Mouse (Mus musculus) ovary, postnatal 14 days (tissue): ENCODE measurements around the gene C8a.
A peak's percentile ranks its signal among the peaks of the same experiment; 100 is the strongest.

ENCODE experiments used
- DNase-seq: peaks from one replicate; pipeline ENCODE4 v3.0.0; 2022; ENCODE audit warnings: low spot score

Gene C8a

GRCm38 (mm10) chr4:104876323-104876722 is at the start of gene C8a:
Gene C8a, minus strand, starts transcription at chr4:104876398.
- DNase-seq = no peak

- DNase-seq = no peak
Observed at GRCm38 (mm10) chr4:104925383-104925782, 49.2 kb upstream of the C8a start.

- no peak for DNase-seq
Observed at GRCm38 (mm10) chr4:104918017-104918416, 41.8 kb upstream of the C8a start.

GRCm38 (mm10) chr4:104914711-104915247 is 38.6 kb upstream of the C8a start:
- DNase-seq = peak; percentile 13

GRCm38 (mm10) chr4:104913291-104914129 is 37.3 kb upstream of the C8a start, which contains the start of gene Fyb2:
Gene Fyb2, plus strand, starts transcription at chr4:104913456.
- no peak for DNase-seq

- peak; percentile 80 for DNase-seq
Observed at GRCm38 (mm10) chr4:104911685-104912084, 35.5 kb upstream of the C8a start.

- no peak for DNase-seq
Observed at GRCm38 (mm10) chr4:104905049-104905448, 28.9 kb upstream of the C8a start.

GRCm38 (mm10) chr4:104902836-104903235 is 26.6 kb upstream of the C8a start:
- DNase-seq = no peak

GRCm38 (mm10) chr4:104894004-104894734 is 18.0 kb upstream of the C8a start:
- peak; percentile 46 for DNase-seq

GRCm38 (mm10) chr4:104893588-104893987 is 17.4 kb upstream of the C8a start:
- DNase-seq = no peak

GRCm38 (mm10) chr4:104891708-104892107 is 15.5 kb upstream of the C8a start:
- no peak for DNase-seq

- no peak for DNase-seq
Observed at GRCm38 (mm10) chr4:104888499-104889262, 12.5 kb upstream of the C8a start.

GRCm38 (mm10) chr4:104887486-104887885 is 11.3 kb upstream of the C8a start:
- DNase-seq = no peak

- DNase-seq = no peak
Observed at GRCm38 (mm10) chr4:104875832-104876231, 366 bp downstream of the C8a start.

GRCm38 (mm10) chr4:104870196-104870595 is 6.0 kb downstream of the C8a start:
- no peak for DNase-seq

GRCm38 (mm10) chr4:104869581-104869980 is 6.6 kb downstream of the C8a start:
- no peak for DNase-seq

- no peak for DNase-seq
Observed at GRCm38 (mm10) chr4:104864397-104864796, 11.8 kb downstream of the C8a start.

- no peak for DNase-seq
Observed at GRCm38 (mm10) chr4:104861241-104861640, 15.0 kb downstream of the C8a start.

GRCm38 (mm10) chr4:104857823-104858222 is 18.4 kb downstream of the C8a start:
- no peak for DNase-seq

GRCm38 (mm10) chr4:104857029-104857428 is 19.2 kb downstream of the C8a start, which contains the start of gene Gm17662:
Gene Gm17662, plus strand, starts transcription at chr4:104857329.
- no peak for DNase-seq

- DNase-seq = no peak
Observed at GRCm38 (mm10) chr4:104855216-104855615, 21.0 kb downstream of the C8a start.

GRCm38 (mm10) chr4:104843546-104843945 is 32.7 kb downstream of the C8a start:
- DNase-seq = no peak
